Mouse (Mus musculus) small intestine, adult 2 months (tissue): Measurements from ENCODE around the gene Stim1. TPM values are rescaled to one million over a fixed set of nuclear protein-coding genes. Genes with fewer than 3 reads are reported as not detected.

ENCODE experiments used
- H3K27ac ChIP-seq: fragments of 200-500 bp; 2 replicates; pipeline ENCODE4 v1.5.1; 2012; ENCODE audit warnings: low read depth, low read length, control low read depth, inconsistent platforms; ENCODE audit not compliant: insufficient read depth
- H3K27me3 ChIP-seq: fragments of 200-500 bp; 2 replicates; pipeline ENCODE4 v1.6.1; 2012; ENCODE audit warnings: mild to moderate bottlenecking, moderate library complexity, low read length, inconsistent platforms; ENCODE audit not compliant: control insufficient read depth, insufficient read depth
- H3K36me3 ChIP-seq: fragments of 200-500 bp; 2 replicates; pipeline ENCODE4 v1.6.1; 2012; ENCODE audit warnings: mild to moderate bottlenecking, low read length, control low read depth, inconsistent platforms; ENCODE audit not compliant: control insufficient read depth, insufficient read depth
- H3K4me1 ChIP-seq: fragments of 200-500 bp; 2 replicates; pipeline ENCODE4 v1.6.1; 2012; ENCODE audit warnings: low read length, inconsistent platforms, mixed read lengths; ENCODE audit not compliant: control insufficient read depth, insufficient read depth, insufficient read length
- H3K4me3 ChIP-seq: fragments of 200-500 bp; 2 replicates; pipeline ENCODE4 v1.5.1; 2012; ENCODE audit warnings: low read depth, mild to moderate bottlenecking, control low read depth, inconsistent platforms, low read length, moderate library complexity
- CTCF ChIP-seq: fragments of 200-500 bp; IDR thresholded peaks from 2 replicates; pipeline ENCODE4 v1.5.1; 2012; ENCODE audit warnings: low read depth, mild to moderate bottlenecking, control low read depth, inconsistent platforms, low read length, moderate library complexity, mixed read lengths; ENCODE audit not compliant: insufficient replicate concordance, insufficient read length; ENCODE audit errors: extremely low read depth
- POLR2A ChIP-seq: fragments of 200-500 bp; IDR thresholded peaks from 2 replicates; pipeline ENCODE4 v1.6.1; 2012; ENCODE audit warnings: low read depth, mild to moderate bottlenecking, control low read depth, inconsistent platforms, low read length, moderate library complexity
- WGBS: fragments of 180-500 bp; shearing (Covaris S2); methylation state at CpG from one replicate; pipeline ENCODE4 v1.1.7; 2018; 5-methylcytosine and 5-hydroxymethylcytosine counted together
- polyA plus RNA-seq: library from polyadenylated mRNA; depleted of rRNA; stranded (reverse); fragments of >200 nt; gene quantifications from 2 replicates; pipeline ENCODE4 v1.2.3, GENCODE M21; 2012

The Stim1 gene
- polyA plus RNA-seq, 1 experiment: 20.7 TPM

- Histone ChIP-seq H3K27me3 (no peaks in the 10 kb centered on the region), H3K36me3 (no peaks in the 10 kb centered on the region), H3K27ac (no peak overlapping the region), H3K4me3 (no peak overlapping the region), H3K4me1 (no peaks in the 10 kb centered on the region)
- WGBS: 71% methylated on average over 5 of the region's 5 CpGs
- no peak for TF ChIP-seq POLR2A
- TF ChIP-seq CTCF: no peak
Measured at GRCm38 (mm10) chr7:102322137-102322536, 54.5 kb downstream of the Stim1 start.

GRCm38 (mm10) chr7:102326323-102326722, 58.7 kb downstream of the Stim1 start:
- Histone ChIP-seq H3K4me3 (no peak overlapping the region), H3K27me3 (no peaks in the 10 kb centered on the region), H3K27ac (no peak overlapping the region), H3K36me3 (no peaks in the 10 kb centered on the region), H3K4me1 (no peaks in the 10 kb centered on the region)
- TF ChIP-seq CTCF (no peak), POLR2A (no peak)

GRCm38 (mm10) chr7:102330270-102330669, 62.7 kb downstream of the Stim1 start:
- TF ChIP-seq POLR2A (no peak), CTCF (no peak)
- no peaks in the 10 kb centered on the region for H3K4me1 ChIP-seq
- WGBS: 97% methylated on average over 5 of the region's 5 CpGs

GRCm38 (mm10) chr7:102331476-102331875, 63.9 kb downstream of the Stim1 start:
- Histone ChIP-seq H3K4me3 (no peak overlapping the region), H3K36me3 (no peaks in the 10 kb centered on the region), H3K27me3 (no peaks in the 10 kb centered on the region), H3K27ac (no peak overlapping the region), H3K4me1 (no peaks in the 10 kb centered on the region)
- 72% methylated on average over 3 of the region's 3 CpGs for WGBS
- TF ChIP-seq CTCF (no peak), POLR2A (no peak)

More at GRCm38 (mm10) chr7:102330270-102330669, 62.7 kb downstream of the Stim1 start:
- Histone ChIP-seq H3K4me3 (no peak overlapping the region), H3K27me3 (no peaks in the 10 kb centered on the region), H3K27ac (no peak overlapping the region), H3K36me3 (no peaks in the 10 kb centered on the region)

GRCm38 (mm10) chr7:102333741-102334140, 66.1 kb downstream of the Stim1 start:
- WGBS: 53% methylated on average over 4 of the region's 4 CpGs
- no peaks in the 10 kb centered on the region for H3K36me3 ChIP-seq
- H3K27me3 ChIP-seq: no peaks in the 10 kb centered on the region
- no peak overlapping the region; the same call in 1 of the 2 replicates for H3K27ac ChIP-seq
- no peak overlapping the region for H3K4me3 ChIP-seq
- TF ChIP-seq CTCF (no peak), POLR2A (no peak)
- H3K4me1 ChIP-seq: peaks cover 5% of the 10 kb centered on the region; the same call in 1 of the 2 replicates

GRCm38 (mm10) chr7:102337326-102337725, 69.7 kb downstream of the Stim1 start:
- Histone ChIP-seq H3K4me1 (peaks cover 5% of the 10 kb centered on the region; the same call in 1 of the 2 replicates), H3K36me3 (no peaks in the 10 kb centered on the region), H3K4me3 (no peak overlapping the region), H3K27me3 (no peaks in the 10 kb centered on the region), H3K27ac (peak overlapping the region; percentile 49)
- TF ChIP-seq POLR2A (no peak), CTCF (no peak)
- 95% methylated on average over 5 of the region's 5 CpGs for WGBS

- 2% methylated on average over 3 of the region's 3 CpGs for WGBS
- peaks cover 5% of the 10 kb centered on the region; the same call in 1 of the 2 replicates for H3K4me1 ChIP-seq
- H3K4me3 ChIP-seq: no peak overlapping the region
- H3K27ac ChIP-seq: peak overlapping the region; percentile 49
- no peaks in the 10 kb centered on the region for H3K27me3 ChIP-seq
- no peaks in the 10 kb centered on the region for H3K36me3 ChIP-seq
- TF ChIP-seq POLR2A (no peak), CTCF (no peak)
Measured at GRCm38 (mm10) chr7:102337898-102338297, 70.3 kb downstream of the Stim1 start.

- Histone ChIP-seq H3K4me3 (no peak overlapping the region), H3K36me3 (no peaks in the 10 kb centered on the region), H3K27ac (no peak overlapping the region), H3K27me3 (no peaks in the 10 kb centered on the region), H3K4me1 (peaks cover 5% of the 10 kb centered on the region; the same call in 1 of the 2 replicates)
- WGBS: 88% methylated on average over 3 of the region's 3 CpGs
- no peak for TF ChIP-seq POLR2A
Measured at GRCm38 (mm10) chr7:102338956-102339355, 71.3 kb downstream of the Stim1 start.
